Mouse (Mus musculus): ENCODE measurements around the gene Olfr668.
"Not testable (repeated sequence)": the region's sequence is repeated elsewhere in the genome, so short reads cannot be mapped to it uniquely, and the experiment has no call there.

- not testable (repeated sequence) for TF ChIP-seq MAFK (IDR thresholded peaks at IDR 0.05; ENCODE audit: insufficient read depth, low read depth, low read length); CHD2 (IDR thresholded peaks at IDR 0.05; ENCODE audit: low read depth, low read length); ZC3H11A (IDR thresholded peaks at IDR 0.05; ENCODE audit: borderline replicate concordance, low read depth, low read length); HCFC1 (IDR thresholded peaks at IDR 0.05; ENCODE audit: borderline replicate concordance, insufficient read depth, low read length); ZNF384 (IDR thresholded peaks at IDR 0.05; ENCODE audit: low read depth, low read length)
Measured at GRCm38 (mm10) chr7:104972507-104972906, 44.6 kb upstream of the Olfr668 start.

All from ES-E14 (cell line).